Mouse (Mus musculus): ENCODE results near the gene Sumo3.

Gene Sumo3

DNA sequence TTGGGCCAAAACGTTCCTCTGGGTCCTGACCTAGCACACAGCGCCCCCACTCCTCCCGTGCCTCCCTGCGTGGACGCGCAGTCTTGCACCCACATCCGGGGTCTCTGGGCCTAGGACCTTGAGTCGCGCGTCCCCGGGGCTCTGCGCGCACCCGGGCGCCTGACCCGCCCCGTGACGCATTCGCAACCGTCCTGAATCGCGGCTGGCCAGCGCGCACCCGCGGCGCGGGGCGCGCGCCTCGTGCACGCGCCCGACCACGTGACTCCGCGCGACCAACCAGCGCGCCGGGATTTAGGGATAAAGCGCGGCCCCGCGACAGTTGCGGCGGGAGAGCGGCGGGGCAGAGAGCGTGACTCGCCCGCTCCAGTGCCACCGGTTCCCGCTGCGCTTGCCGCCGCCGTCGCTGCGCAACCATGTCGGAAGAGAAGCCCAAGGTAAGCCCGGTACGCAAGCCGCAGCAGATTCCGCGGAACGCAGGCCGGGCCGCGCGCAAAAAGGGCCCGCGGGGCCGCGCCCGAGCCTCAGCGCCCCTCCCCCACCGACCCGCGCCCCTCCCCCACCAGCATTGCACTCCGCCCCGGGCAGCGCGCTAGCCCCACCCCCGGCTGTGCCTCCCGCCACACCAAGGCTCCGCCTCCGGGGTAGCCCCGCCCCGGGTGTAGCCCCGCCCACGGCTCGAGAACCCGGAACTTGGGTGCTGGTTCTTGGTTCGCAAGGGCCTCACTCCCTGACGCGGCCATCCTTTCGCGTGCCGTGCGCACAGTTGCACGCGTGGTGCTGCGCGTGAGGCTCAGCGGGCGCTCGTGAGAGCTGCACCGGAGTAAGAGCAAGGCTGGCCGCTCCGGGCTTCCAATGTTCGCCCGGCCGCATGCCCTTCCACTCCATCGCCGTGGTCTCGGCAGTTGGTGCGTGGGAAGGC lies at the start of gene Sumo3, which contains the start of gene Gm49325:
TSS of gene Sumo3 (plus strand) at position 190 of the 919 bp plus-strand sequence.
TSS of gene Gm49325 (plus strand) at position 290 of the 919 bp plus-strand sequence.
- DNase-seq (ENCODE audit: low read depth): peak; percentile 97

DNA sequence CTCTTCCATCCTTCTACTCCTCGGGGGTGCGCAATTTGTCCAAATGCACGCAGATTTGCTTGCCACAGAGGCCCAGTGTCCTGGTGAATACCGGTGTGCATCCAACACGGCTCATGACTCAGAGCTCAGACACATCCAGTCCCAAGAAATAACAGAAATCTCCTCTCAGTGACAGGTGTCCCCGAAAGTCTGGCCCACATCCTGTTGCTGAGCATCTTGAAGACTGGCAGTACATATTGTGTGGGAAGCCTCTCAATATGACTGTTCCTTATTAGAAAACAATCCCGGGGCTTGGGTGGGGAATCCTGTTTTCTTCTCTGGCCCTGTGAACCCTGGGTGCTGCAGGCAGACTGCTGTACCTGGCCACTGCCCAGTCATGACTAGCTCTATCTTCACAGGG lies 49.3 kb upstream of the Sumo3 start:
- peak; percentile 56 for DNase-seq (ENCODE audit: low read depth)

DNA sequence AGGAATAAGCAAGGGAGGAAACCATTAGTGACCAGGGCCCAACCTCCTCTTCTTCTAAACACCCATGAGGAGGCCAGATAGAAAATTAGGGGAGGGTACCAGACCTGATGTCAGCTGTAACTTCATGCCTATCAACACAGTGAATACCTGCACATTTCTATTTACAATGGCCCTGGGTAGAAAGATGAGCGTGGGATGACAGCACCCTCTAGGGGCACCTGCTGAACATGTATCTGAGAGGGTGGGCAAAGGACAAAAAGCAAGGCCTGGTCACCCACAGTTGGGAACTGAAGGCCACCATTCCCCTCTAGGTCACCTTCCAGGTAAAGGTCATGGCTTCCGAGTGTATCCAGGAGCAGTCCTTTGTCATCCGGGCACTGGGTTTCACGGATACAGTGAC lies 48.3 kb upstream of the Sumo3 start:
- peak; percentile 45 for DNase-seq (ENCODE audit: low read depth)

DNA sequence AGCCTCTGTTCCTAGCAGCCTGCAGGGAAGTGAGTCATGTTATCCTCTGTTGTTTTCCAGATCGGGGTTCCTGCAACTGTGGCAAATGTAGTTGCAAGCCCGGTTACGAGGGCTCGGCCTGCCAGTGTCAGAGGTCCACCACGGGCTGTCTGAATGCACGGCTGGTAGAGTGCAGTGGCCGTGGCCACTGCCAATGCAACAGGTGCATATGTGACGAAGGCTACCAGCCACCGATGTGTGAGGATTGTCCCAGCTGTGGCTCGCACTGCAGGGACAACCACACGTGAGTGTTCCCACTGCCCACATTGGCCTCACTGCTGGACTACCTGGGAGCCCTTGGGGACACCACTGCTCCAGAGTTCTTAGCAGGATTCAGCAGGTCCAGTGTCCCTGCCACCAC lies 45.8 kb upstream of the Sumo3 start:
- no peak for DNase-seq (ENCODE audit: low read depth)

DNA sequence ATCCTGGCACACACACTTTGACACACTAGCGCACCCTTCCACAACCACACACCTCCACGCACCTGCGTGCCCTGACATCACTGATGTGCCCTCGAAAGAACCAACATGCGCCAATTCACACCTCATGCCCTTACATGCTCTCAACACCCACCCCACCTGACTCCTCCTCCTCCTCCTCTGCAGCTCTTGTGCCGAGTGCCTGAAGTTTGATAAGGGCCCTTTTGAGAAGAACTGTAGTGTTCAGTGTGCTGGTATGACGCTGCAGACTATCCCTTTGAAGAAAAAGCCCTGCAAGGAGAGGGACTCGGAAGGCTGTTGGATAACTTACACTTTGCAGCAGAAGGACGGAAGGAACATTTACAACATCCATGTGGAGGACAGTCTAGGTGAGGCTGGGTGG lies 45.1 kb upstream of the Sumo3 start:
- DNase-seq (ENCODE audit: low read depth): no peak

DNA sequence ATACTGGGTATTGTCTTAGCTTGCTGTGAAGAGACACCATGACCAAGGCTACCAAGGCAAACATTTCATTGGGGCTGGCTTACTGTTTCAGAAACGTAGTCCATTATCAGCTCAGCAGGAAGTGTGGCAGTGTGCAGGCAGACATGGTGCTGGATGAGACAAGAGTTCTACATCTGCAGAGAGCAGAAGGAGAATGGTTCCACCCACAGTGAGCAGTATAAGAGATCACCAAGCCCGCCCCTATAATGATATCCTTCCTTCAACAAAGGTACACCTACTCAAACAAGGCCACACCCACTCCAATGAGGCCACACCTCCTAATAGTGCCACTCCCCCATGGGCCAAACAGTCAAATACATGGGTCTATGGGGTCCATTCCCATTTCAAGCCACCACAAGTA lies 44.4 kb upstream of the Sumo3 start:
- DNase-seq (ENCODE audit: low read depth): peak; percentile 44

DNA sequence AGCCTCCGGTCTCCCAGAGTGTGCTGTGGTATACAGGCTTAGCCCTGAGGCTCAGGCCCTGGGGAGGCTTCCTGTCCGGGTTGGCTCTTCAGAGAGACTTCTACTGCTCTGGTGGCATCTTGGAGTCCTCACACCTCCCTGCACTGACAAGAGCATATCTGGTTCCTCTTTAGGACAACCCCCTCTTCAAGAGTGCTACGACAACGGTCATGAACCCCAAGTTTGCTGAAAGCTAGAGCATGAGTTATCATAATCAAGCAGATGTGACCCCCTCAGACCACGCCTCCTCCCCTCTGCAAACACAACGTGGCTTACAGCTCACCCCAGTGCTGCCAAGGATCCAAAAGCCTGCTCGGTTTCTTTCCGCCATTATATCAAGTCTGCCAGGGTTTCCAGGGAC lies 40.9 kb upstream of the Sumo3 start:
- no peak for DNase-seq (ENCODE audit: low read depth)

DNA sequence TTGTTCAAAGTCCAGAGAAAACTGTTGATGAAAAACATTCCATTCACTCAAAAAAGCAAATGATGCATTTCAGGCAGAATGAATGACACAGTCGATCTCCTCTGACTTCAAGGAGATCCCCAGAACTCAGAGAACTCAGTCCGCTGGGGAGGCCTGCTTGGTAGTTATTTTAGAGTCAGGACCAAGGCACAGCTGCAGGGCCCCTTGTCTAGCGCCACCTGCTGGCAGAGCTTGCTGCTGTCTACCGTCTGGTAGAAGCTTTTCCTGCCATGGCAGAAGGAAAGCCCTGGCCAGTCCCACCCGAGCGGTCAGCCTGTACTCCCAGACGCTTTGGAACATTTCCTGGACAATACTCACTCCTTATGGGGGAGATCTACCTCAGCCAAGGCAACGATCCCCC lies 39.2 kb upstream of the Sumo3 start:
- peak; percentile 88 for DNase-seq (ENCODE audit: low read depth)

DNA sequence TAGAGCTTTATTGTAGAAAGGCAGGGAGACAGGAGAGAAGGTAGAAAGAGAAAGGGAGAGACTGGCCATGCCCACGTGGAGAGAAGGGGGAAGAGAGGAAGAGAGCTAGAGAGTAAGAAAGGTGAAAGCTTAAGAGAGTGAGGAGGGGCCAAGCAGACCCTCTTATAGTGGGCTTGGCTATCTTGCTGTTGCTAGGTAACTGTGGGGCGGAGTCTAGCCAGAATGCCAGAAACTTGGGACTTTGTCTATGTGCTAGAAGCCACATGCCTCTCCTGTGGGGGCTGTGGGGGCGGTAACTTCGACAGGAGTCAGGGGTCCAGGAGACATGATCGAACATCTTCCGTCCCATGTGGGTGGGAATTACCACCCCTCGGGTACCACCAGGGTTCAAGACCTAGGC lies 36.4 kb upstream of the Sumo3 start:
- no peak for DNase-seq (ENCODE audit: low read depth)

DNA sequence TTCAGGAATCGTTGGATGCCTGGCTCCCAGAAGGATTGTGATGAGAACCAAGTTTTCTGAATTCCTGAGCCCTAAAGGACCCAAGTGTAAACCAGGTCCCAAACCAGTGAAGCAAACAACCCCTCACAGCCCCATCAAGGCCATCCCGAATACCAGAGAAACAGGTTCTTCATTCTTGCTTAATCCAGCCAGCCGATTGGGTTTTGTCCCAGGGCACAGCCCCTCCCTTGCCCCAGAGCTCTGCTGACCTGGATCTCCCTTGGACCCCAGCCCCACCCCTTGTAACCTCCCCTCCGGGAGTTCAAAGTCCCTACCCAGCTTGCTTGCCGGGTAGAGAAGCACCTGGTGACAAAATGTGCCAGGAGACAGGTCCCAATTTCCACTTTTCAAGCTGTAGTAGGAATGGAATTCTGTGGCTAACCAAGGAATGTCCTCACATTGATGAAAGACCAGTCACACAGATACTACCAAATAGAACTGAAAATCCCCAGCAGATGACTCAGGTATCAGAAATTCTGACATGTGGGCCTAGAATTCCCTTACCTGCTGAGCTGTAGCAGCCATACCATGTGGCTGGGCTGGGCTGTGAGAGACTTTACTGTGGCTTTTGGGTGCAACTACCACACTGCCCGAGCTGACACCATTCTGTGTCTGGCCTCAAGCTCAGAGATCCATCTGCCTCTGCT lies 35.8 kb upstream of the Sumo3 start:
- DNase-seq (ENCODE audit: low read depth): no peak

DNA sequence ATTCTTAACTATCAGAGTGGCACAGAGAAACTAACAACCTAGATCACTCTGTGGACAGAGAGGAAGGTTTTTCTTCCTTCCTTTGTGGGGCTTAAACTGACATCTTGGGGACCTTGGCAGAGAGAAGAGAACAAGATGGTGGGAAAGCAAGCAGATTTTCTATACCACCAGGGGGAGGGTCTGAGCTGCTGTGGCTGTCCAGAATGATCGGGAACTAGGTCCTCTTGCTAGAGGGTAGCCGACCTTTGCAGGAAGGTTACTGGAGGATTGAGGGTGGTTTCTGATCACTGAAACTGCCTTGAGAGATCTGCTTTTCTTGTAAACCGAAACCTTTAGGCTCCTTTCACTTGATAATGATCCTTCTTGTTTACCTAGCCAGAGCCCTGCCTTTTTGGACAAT lies 33.7 kb upstream of the Sumo3 start:
- DNase-seq (ENCODE audit: low read depth): peak; percentile 46

DNA sequence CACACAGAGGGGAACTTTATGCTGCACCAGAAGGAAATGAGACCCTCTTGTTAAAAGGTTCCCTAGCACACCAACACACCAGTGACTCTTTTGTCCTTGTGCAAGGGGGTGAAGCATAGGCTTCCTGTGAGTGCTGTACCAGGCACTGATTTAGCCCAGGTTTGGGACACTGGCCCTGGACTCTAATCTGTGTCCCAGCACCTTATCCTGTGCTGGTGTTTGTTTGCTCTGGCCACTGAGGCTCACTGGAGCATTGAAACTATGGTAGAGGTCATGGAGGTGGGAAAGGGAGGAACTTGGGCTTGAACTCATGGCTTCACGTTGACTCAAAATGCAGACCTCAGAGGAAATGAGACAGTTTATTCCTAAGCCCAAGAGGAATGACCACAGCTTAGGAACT lies 32.7 kb upstream of the Sumo3 start:
- no peak for DNase-seq (ENCODE audit: low read depth)

DNA sequence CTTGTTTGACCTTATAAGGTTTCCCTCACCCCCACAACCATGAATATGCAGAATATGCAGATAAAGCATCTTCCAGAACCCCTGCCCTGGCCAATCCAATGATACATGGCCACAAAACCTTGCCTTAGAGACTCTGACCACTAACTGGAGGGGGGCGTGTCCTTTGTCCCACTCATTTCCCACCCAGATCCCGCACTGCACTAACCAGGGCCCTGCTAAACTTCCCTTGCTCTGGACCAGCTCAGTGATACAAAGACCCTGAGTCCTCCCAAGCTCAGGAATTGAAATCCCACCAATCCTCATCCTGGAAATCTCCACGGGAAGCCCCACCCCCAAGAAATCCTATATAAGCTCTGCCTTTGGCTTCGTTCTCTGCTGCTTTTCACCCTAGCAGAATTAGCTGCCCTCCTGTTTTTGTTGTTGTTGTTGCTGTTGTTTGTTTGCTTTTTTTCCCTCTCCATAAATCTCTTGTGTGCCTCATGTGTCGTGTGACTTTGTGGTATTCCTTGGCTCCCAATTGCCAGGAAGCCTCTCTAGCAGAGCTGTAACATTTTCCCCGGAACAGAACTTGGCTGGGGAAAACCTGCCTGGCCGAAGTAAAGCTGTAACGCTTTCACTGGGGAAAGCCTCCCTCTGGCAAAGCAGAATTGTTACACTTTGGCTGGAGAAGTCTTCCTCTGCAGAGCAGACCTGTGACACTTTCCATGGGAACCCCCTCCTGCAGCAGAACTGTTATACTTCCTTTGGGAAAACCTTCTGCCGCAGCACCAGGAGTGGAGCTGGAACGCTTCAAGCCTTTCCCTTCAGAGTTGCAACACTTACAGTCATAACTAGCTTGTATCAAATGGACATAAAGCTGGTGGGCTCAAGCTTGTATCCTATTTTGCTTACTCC lies 25.6 kb upstream of the Sumo3 start:
- no peak for DNase-seq (ENCODE audit: low read depth)

DNA sequence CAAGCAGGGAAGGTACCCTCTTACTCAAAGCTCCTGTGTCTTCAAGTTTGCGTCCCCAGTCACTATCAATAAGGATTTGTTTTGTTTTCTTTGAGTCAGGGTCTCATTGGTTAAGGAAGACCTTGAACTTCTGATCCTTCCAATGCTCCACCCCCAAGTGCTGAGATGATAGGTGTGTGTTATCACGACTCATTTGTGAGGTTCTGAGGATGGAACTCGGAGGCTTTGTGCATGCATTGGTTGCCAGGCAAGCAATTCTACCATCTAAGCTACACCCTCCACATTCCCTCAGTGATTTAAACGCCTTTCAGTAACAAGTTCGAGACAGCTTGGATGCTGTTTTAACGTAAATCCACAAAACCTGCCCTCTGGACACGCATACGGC lies 24.9 kb upstream of the Sumo3 start:
- DNase-seq (ENCODE audit: low read depth): no peak

DNA sequence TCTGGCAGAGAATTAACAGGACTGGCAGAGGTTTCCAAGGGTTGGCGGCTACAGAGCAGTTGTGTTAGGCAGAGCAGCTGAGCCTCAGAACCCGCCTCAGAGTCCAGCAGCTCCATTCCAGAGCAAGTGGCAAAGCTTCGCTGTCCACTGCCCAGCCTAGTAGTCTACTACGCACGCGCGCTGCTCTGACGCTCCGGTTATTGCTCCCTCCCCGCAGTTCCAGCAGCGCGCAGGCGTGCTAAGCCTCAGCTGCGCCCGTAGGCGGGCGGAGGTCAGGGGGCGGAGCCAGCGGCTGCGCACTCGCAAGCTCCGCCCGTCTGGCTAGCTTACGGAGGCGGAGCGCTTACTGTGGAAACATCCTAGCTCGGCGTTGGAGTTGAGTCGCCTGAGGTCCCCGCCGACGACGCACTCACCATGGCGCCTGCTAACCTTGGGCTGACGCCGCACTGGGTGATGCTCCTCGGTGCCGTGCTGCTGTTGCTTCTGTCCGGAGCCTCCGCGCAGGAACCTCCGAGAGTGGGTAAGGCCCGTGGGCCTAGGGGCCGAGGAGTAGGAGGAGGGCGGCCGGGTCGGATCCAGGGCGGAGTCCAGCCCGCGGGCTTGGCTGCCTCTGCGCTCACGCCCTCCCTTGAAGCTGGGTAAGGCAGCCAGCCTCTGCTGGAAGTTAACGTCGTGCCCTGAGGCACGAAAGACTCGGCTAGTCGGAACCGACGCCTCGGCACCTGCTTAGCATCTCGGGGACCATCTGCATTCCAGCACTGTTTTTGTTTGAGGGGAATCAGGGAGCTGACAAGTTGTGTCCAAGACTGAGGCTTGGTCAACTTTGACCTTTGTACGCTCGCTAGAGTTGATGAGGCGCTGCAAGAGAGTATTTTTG lies 24.3 kb upstream of the Sumo3 start, which contains the start of gene Pttg1ip:
TSS of gene Pttg1ip (plus strand) at position 313 of the 877 bp plus-strand sequence.
- peak; percentile 98 for DNase-seq (ENCODE audit: low read depth)

DNA sequence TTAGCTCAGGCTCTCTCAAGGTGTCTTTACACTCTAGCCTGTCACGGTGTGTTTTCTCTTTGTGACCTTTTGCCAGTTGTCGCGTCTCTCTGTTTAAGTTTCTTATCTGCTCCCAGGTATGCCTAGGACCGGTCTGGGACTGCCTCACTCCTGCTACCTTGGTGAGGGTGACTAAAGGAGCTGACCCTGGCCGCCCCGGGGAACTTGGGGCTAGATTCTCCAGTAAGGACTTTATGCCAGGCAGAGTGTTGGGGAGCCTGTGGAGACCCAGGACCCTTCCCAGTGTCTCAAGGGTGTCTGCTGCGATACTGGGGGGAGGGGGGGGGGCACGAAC lies 23.6 kb upstream of the Sumo3 start:
- DNase-seq (ENCODE audit: low read depth): no peak

DNA sequence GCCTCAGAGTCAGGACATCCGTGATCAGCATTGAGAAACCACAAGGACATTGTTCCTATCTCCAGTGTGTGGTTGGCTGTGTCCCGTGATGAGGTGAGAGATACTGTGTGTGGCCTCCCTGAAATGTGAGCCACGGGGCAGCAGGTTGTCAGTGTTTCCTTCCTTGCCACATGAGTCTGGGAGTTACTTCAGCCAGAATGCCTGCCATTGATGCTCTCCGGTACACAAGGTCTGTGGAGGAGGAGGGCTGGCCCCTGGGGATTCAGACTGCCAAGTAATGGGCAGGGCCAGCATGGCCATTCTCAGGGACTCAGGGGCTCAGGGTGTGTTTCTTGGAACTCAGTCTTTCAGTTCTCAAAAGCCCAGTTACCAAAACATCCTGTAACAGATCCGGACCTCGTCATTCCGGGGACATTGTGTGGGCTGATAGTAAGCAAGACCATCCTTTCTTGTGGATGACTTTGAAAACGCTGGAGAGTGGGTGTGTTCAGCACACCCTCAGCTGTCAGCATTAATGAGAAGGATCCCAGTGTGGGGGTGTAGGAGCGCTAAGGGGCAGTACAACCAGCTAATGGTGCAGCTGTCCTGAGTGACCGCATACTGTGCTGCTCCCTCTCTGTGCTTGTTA lies 22.0 kb upstream of the Sumo3 start:
- DNase-seq (ENCODE audit: low read depth): peak; percentile 50

DNA sequence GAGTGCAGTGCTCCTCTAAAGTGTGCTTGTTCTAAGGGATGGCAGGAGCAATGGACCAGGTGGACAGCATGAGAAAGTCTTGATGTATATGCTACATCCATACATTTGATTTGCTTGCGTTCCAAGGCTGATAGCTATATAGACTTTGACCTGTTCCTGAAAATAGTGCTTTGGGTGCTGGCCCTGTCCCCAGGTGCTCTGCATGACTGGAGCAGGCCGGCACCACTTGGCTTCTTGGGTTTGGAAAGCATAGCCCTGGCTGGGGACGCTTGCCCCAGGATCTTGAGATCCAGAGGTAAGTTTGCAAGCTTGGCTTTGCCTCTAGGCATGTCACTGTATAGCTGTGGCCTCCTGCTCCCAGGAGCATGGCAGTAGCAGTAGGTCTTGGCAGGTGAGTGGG lies 19.3 kb upstream of the Sumo3 start:
- DNase-seq (ENCODE audit: low read depth): no peak

DNA sequence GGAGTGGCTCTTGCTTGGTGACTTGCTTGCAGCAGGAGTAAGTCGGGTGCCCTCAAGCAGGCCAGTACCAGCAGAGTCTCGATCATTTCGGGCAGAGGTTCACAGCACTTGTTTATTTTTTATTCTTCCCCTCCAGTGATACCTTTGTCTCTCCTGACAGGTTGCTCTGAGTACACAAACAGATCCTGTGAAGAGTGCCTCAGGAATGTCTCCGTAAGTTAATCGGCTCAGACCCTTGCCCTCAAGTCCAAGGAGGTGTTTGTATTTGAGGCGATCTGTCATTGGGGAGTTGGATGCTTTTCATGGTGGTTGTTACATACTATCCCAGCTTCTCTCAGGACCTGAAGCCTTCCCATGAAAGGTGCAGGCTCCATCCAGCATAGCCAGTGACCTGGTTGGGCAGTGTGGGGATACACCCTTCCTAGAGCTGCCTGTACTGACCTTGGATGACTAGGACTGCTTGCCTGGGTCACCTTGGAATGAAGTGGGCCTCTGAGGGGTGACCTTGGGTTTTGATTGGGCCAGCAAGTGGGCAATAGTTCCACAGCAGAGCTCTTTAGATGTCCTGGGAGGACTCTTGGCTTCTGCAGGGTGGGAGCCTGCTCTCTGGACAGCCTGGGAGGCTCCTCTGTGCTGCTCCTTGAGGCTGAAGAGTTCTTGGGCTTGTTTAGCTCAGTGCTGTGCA lies 18.7 kb upstream of the Sumo3 start:
- no peak for DNase-seq (ENCODE audit: low read depth)

DNA sequence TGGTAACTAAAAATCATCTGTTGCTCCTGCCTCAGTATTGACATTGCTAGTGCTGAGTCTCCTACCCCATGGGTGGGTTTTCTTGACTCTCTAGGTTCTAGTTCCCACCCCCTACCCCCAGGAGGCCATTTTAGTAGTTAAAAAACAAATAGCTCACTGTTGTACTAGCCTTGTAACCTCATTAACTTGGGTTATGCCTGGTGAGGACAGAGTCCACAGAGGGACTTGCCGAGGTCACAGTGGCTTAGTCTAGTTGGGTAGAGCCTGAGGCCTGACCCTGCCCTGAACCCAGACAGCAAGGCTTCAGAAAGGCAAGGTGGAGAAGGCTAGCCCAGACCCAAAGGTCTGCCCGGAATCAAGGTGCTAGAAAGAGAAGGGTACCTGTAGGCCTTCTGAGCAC lies 17.9 kb upstream of the Sumo3 start:
- DNase-seq (ENCODE audit: low read depth): no peak

All from induced T-regulatory cell, adult 2 months (primary cell).